Mouse (Mus musculus) T-helper 1 cell (primary cell): ENCODE data around the gene Gm39566.

ENCODE experiments used
- in situ Hi-C: fragments of 300-600 bp; cut with MboI, MseI; formaldehyde crosslinking; loops from one replicate; pipeline ENCODE4 v1.15.1; 2025; ENCODE audit warnings: high pct_unique_total_duplicates

The Gm39566 gene

GRCm38 (mm10) chr11:69797924-69798323 lies 17.2 kb downstream of the Gm39566 start:
- in situ Hi-C loops, result no loop called here

- in situ Hi-C loops, result no loop called here
Measured at GRCm38 (mm10) chr11:69795983-69796435, 19.1 kb downstream of the Gm39566 start.

GRCm38 (mm10) chr11:69795168-69795982 lies 19.7 kb downstream of the Gm39566 start, which contains the start of gene Chrnb1:
Chrnb1 (minus strand) TSS chr11:69795943.
- in situ Hi-C loops, result no loop called here

GRCm38 (mm10) chr11:69793429-69793828 lies 21.7 kb downstream of the Gm39566 start:
- in situ Hi-C loops, result no loop called here

- in situ Hi-C loops, result no loop called here
Measured at GRCm38 (mm10) chr11:69791420-69791819, 23.7 kb downstream of the Gm39566 start.

GRCm38 (mm10) chr11:69789431-69789830 lies 25.7 kb downstream of the Gm39566 start:
- in situ Hi-C loops, result no loop called here

- in situ Hi-C loops, result no loop called here
Measured at GRCm38 (mm10) chr11:69787306-69787705, 27.8 kb downstream of the Gm39566 start.

GRCm38 (mm10) chr11:69784793-69785272 lies 30.3 kb downstream of the Gm39566 start:
- in situ Hi-C loops, result no loop called here

GRCm38 (mm10) chr11:69781828-69782227 lies 33.3 kb downstream of the Gm39566 start:
- in situ Hi-C loops, result no loop called here

GRCm38 (mm10) chr11:69778985-69779384 lies 36.1 kb downstream of the Gm39566 start:
- in situ Hi-C loops, result no loop called here

- in situ Hi-C loops, result no loop called here
Measured at GRCm38 (mm10) chr11:69778258-69778982, 36.7 kb downstream of the Gm39566 start.

GRCm38 (mm10) chr11:69777504-69778257 lies 37.4 kb downstream of the Gm39566 start:
- in situ Hi-C loops, result no loop called here

- in situ Hi-C loops, result no loop called here
Measured at GRCm38 (mm10) chr11:69776488-69776887, 38.6 kb downstream of the Gm39566 start.

- in situ Hi-C loops, result no loop called here
Measured at GRCm38 (mm10) chr11:69775716-69776115, 39.4 kb downstream of the Gm39566 start.

- in situ Hi-C loops, result no loop called here
Measured at GRCm38 (mm10) chr11:69774961-69775360, 40.1 kb downstream of the Gm39566 start.

- in situ Hi-C loops, result no loop called here
Measured at GRCm38 (mm10) chr11:69767625-69767909, 47.5 kb downstream of the Gm39566 start.

- in situ Hi-C loops, result no loop called here
Measured at GRCm38 (mm10) chr11:69766872-69767624, 48.0 kb downstream of the Gm39566 start.

GRCm38 (mm10) chr11:69766126-69766609 lies 48.9 kb downstream of the Gm39566 start:
- in situ Hi-C loops, result no loop called here

- in situ Hi-C loops, result no loop called here
Measured at GRCm38 (mm10) chr11:69765221-69766125, 49.6 kb downstream of the Gm39566 start, which contains the start of gene Zbtb4. Zbtb4 (plus strand) TSS chr11:69765912.

- in situ Hi-C loops, result no loop called here
Measured at GRCm38 (mm10) chr11:69763551-69763950, 51.5 kb downstream of the Gm39566 start.
